Mouse (Mus musculus): ENCODE results near the gene Rad51b. TPM values are rescaled to one million over a fixed set of nuclear protein-coding genes. Genes with fewer than 3 reads are reported as not detected.
A peak's percentile ranks its signal among the peaks of the same experiment; 100 is the strongest.

Rad51b gene
- polyA plus RNA-seq, 1 experiment from 2014 or later: 10.0 TPM

DNA sequence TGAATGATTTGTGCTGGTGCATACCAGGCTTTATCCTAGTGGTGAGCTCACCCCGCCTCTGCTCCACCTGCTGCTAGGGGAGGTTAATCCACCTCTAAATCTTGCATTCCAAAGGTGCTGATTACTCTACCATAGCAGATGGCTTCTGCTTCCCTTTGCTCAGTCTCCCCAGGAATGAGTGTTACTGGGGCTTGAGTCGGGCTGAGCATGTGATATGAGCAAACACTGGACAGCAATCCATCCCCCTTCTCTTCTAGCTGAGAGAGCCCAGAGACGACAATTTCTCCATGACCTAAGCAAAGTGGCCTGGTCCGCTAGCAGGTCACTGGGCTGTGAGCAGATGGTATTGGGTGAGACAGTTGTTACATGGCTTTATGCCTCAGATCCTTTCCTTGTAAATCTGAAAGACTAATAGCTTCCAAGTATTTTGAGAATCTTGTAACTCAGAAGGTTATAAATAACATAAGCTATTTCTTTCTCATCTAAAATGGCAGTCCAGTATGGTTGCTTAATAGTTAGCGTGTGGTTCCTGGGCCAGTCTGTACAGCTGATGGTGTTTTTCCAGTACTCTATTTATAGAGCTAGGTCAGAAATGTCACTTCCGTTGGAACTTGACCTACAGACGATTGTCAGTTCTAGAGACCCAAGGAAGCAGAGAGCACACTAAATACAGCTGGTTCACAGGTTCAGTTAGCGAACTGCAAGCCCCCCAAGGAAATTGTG is 462.3 kb downstream of the Rad51b start:
- Histone ChIP-seq H3K27ac (ENCODE audit: low read depth) (no peak overlapping the region), H3K9ac (ENCODE audit: low read length) (no peak overlapping the region), H3K4me3 (ENCODE audit: low read depth, low read length) (no peak overlapping the region), H3K36me3 (ENCODE audit: control insufficient read depth, insufficient read depth, low read length) (no peaks in the 10 kb centered on the region), H3K4me2 (ENCODE audit: low read length) (no peak overlapping the region), H3K27me3 (replicated peaks; ENCODE audit: control insufficient read depth, insufficient read depth, low read length) (no peaks in the 10 kb centered on the region), H3K4me1 (replicated peaks; ENCODE audit: control insufficient read depth, insufficient read depth, low read length) (peaks cover 57% of the 10 kb centered on the region), H3K9me3 (ENCODE audit: control insufficient read depth, low read length) (no peaks in the 10 kb centered on the region)
- 63% methylated on average over 8 of the region's 8 CpGs for WGBS
- DNase-seq (ENCODE audit: low spot score) (no peak), ATAC-seq (replicated peaks; ENCODE audit: low FRiP score, low TSS enrichment, low read depth) (no peak)

DNA sequence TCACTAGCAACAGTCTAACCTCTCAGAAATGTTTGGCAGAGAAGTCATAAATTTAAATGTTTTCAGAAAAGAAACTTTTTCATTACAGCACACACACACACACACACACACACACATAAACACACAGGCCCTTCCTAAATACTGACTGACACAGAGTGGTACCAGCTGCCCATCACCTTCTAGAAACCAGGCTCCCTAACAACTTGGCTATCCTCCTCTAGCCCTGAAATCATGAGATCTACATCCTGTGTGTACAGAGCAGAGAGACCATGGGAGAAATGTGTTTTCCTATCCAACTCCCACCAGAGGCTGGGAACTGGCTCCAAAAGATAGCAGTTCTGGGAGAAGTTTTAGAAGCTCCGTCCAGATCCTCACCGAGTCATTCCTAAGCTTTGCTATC is 464.1 kb downstream of the Rad51b start:
- DNase-seq (ENCODE audit: low spot score) (no peak), ATAC-seq (replicated peaks; ENCODE audit: low FRiP score, low TSS enrichment, low read depth) (no peak)
- no peak overlapping the region for H3K9ac ChIP-seq (ENCODE audit: low read length)
- no peaks in the 10 kb centered on the region for H3K9me3 ChIP-seq (ENCODE audit: control insufficient read depth, low read length)
- peaks cover 57% of the 10 kb centered on the region for H3K4me1 ChIP-seq (replicated peaks; ENCODE audit: control insufficient read depth, insufficient read depth, low read length)
- H3K4me3 ChIP-seq (ENCODE audit: low read depth, low read length): no peak overlapping the region
- H3K36me3 ChIP-seq (ENCODE audit: control insufficient read depth, insufficient read depth, low read length): no peaks in the 10 kb centered on the region
- 72% methylated on average over 2 of the region's 2 CpGs for WGBS
- H3K27me3 ChIP-seq (replicated peaks; ENCODE audit: control insufficient read depth, insufficient read depth, low read length): no peaks in the 10 kb centered on the region
- no peak overlapping the region for H3K4me2 ChIP-seq (ENCODE audit: low read length)
- peak overlapping the region; percentile 38; the same call in 1 of the 2 replicates for H3K27ac ChIP-seq (ENCODE audit: low read depth)

- Histone ChIP-seq H3K4me3 (ENCODE audit: low read depth, low read length) (no peak overlapping the region), H3K27me3 (replicated peaks; ENCODE audit: control insufficient read depth, insufficient read depth, low read length) (no peaks in the 10 kb centered on the region), H3K4me1 (replicated peaks; ENCODE audit: control insufficient read depth, insufficient read depth, low read length) (peaks cover 58% of the 10 kb centered on the region), H3K27ac (ENCODE audit: low read depth) (peak overlapping the region; percentile 59), H3K9ac (ENCODE audit: low read length) (no peak overlapping the region), H3K36me3 (ENCODE audit: control insufficient read depth, insufficient read depth, low read length) (no peaks in the 10 kb centered on the region), H3K4me2 (ENCODE audit: low read length) (no peak overlapping the region), H3K9me3 (ENCODE audit: control insufficient read depth, low read length) (no peaks in the 10 kb centered on the region)
- 50% methylated on average over 2 of the region's 2 CpGs for WGBS
- ATAC-seq (replicated peaks; ENCODE audit: low FRiP score, low TSS enrichment, low read depth): no peak
- DNase-seq (ENCODE audit: low spot score): no peak
These were observed 465.0 kb downstream of the Rad51b start for GRCm38 (mm10) chr12:79762087-79762486.

DNA sequence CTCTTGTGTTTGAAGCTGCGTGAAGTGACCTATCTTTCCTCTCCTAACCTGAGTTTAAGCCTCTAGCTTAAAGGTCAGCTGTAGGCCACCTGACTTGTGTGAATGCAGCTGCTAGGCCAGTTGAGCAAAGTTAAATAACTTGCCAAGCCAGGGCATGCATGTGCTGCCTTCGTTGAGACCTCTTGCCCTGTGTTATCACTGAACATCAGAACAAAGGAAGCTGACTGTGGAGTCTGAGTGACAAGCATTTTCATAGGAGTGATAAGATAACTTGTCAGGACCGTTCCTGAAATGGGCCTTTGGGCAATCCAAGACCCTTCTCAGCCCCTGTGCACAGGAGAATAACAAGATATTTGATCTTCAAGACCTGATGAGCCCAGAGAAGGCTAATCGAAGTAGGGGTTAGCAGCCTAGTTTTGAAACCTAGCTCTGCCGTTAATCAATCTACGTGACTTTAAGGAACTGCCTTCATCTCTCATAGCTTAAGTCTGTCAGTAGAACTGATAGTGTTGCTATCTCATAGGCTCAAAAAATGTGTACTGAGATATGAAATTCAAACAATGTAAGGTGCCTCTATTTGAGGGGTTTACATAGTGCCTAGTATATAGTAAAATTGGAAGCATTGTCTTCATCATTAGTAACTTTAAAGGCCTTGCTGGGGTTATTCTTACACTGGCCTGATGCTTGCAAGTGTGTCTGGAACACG is 465.6 kb downstream of the Rad51b start:
- peak overlapping the region; percentile 59 for H3K27ac ChIP-seq (ENCODE audit: low read depth)
- no peaks in the 10 kb centered on the region for H3K9me3 ChIP-seq (ENCODE audit: control insufficient read depth, low read length)
- no peaks in the 10 kb centered on the region for H3K27me3 ChIP-seq (replicated peaks; ENCODE audit: control insufficient read depth, insufficient read depth, low read length)
- DNase-seq (ENCODE audit: low spot score) (no peak), ATAC-seq (replicated peaks; ENCODE audit: low FRiP score, low TSS enrichment, low read depth) (no peak)
- H3K9ac ChIP-seq (ENCODE audit: low read length): no peak overlapping the region
- peaks cover 51% of the 10 kb centered on the region for H3K4me1 ChIP-seq (replicated peaks; ENCODE audit: control insufficient read depth, insufficient read depth, low read length)
- no peak overlapping the region for H3K4me3 ChIP-seq (ENCODE audit: low read depth, low read length)
- 42% methylated on average over 7 of the region's 7 CpGs for WGBS
- no peaks in the 10 kb centered on the region for H3K36me3 ChIP-seq (ENCODE audit: control insufficient read depth, insufficient read depth, low read length)
- no peak overlapping the region for H3K4me2 ChIP-seq (ENCODE audit: low read length)

DNA sequence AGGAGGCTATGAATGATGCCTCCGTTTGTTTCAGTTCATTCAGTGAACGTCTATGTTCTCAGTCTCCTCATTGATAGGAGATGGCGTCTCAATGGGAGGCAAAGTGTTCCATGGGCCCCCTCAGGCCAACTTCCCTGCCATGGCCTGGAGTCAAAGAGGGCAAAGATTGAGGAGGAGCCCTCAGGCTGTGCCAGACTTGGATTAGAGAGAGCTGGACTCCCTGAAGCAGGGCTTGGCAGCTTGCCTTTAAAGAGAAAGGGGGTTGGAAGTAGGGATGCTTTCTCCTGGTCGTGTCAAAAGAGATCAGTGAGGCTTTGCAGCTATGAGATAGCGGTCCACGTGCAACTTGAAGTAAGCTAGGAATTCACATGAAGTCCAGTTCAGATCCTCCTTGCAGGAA is 469.0 kb downstream of the Rad51b start:
- H3K4me1 ChIP-seq (replicated peaks; ENCODE audit: control insufficient read depth, insufficient read depth, low read length): peaks cover 31% of the 10 kb centered on the region
- H3K4me3 ChIP-seq (ENCODE audit: low read depth, low read length): no peak overlapping the region
- no peak overlapping the region for H3K4me2 ChIP-seq (ENCODE audit: low read length)
- H3K9me3 ChIP-seq (ENCODE audit: control insufficient read depth, low read length): no peaks in the 10 kb centered on the region
- ATAC-seq (replicated peaks; ENCODE audit: low FRiP score, low TSS enrichment, low read depth) (no peak), DNase-seq (ENCODE audit: low spot score) (no peak)
- H3K27me3 ChIP-seq (replicated peaks; ENCODE audit: control insufficient read depth, insufficient read depth, low read length): no peaks in the 10 kb centered on the region
- H3K27ac ChIP-seq (ENCODE audit: low read depth): 0 out of 2 replicates have a peak overlapping the region, but pooled peaks have one; percentile 11
- WGBS: 75% methylated on average over 6 of the region's 6 CpGs
- H3K36me3 ChIP-seq (ENCODE audit: control insufficient read depth, insufficient read depth, low read length): no peaks in the 10 kb centered on the region
- no peak overlapping the region for H3K9ac ChIP-seq (ENCODE audit: low read length)

DNA sequence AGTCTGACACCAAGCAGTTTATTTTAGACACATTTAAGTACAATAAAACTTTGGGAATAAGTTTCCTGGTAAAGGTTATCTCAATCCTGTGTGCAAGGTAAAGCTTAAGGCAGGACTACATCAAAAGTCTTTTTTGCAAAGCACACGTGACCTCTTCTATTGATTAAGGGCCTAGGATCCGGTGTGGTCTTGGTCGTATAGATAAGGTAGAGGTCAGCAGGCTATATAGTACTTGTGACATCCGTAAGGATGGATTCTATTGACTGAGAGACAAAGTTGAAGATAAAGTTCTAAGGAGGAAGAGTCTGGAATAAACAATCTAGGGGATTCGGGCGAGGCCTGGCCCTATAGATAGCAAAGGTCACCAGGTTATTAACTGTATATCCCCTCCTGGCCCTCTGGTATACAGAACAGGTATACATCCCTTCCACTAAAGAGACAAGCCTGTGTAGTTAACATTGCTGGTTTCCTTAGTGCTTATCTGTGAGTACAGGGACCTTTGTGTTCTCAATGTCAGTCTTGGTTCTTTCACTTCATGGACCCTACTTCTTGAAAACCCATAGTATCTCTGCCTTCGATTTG is 471.8 kb downstream of the Rad51b start:
- Histone ChIP-seq H3K27ac (ENCODE audit: low read depth) (peak overlapping the region; percentile 51), H3K4me2 (ENCODE audit: low read length) (no peak overlapping the region), H3K9me3 (ENCODE audit: control insufficient read depth, low read length) (0 out of 2 replicates have a peak, but pooled peaks cover 2% of the 10 kb centered on the region), H3K27me3 (replicated peaks; ENCODE audit: control insufficient read depth, insufficient read depth, low read length) (no peaks in the 10 kb centered on the region), H3K9ac (ENCODE audit: low read length) (no peak overlapping the region), H3K4me3 (ENCODE audit: low read depth, low read length) (no peak overlapping the region), H3K36me3 (ENCODE audit: control insufficient read depth, insufficient read depth, low read length) (no peaks in the 10 kb centered on the region), H3K4me1 (replicated peaks; ENCODE audit: control insufficient read depth, insufficient read depth, low read length) (peaks cover 12% of the 10 kb centered on the region)
- ATAC-seq (replicated peaks; ENCODE audit: low FRiP score, low TSS enrichment, low read depth): peak; percentile 56; the same call in 1 of the 2 replicates
- no peak for DNase-seq (ENCODE audit: low spot score)
- WGBS: 47% methylated on average over 7 of the region's 7 CpGs

- H3K9me3 ChIP-seq (ENCODE audit: control insufficient read depth, low read length): 0 out of 2 replicates have a peak, but pooled peaks cover 2% of the 10 kb centered on the region
- no peaks in the 10 kb centered on the region for H3K27me3 ChIP-seq (replicated peaks; ENCODE audit: control insufficient read depth, insufficient read depth, low read length)
- no peak overlapping the region for H3K27ac ChIP-seq (ENCODE audit: low read depth)
- DNase-seq (ENCODE audit: low spot score) (no peak), ATAC-seq (replicated peaks; ENCODE audit: low FRiP score, low TSS enrichment, low read depth) (no peak)
- H3K36me3 ChIP-seq (ENCODE audit: control insufficient read depth, insufficient read depth, low read length): no peaks in the 10 kb centered on the region
- H3K4me2 ChIP-seq (ENCODE audit: low read length): no peak overlapping the region
- 89% methylated on average over 9 of the region's 9 CpGs for WGBS
- no peak overlapping the region for H3K4me3 ChIP-seq (ENCODE audit: low read depth, low read length)
- no peak overlapping the region for H3K9ac ChIP-seq (ENCODE audit: low read length)
- peaks cover 15% of the 10 kb centered on the region for H3K4me1 ChIP-seq (replicated peaks; ENCODE audit: control insufficient read depth, insufficient read depth, low read length)
These were observed 472.7 kb downstream of the Rad51b start for GRCm38 (mm10) chr12:79769763-79770162.

- ATAC-seq (replicated peaks; ENCODE audit: low FRiP score, low TSS enrichment, low read depth): no peak
- H3K9ac ChIP-seq (ENCODE audit: low read length): no peak overlapping the region
- H3K36me3 ChIP-seq (ENCODE audit: control insufficient read depth, insufficient read depth, low read length): no peaks in the 10 kb centered on the region
- no peak for DNase-seq (ENCODE audit: low spot score)
- no peak overlapping the region for H3K4me3 ChIP-seq (ENCODE audit: low read depth, low read length)
- H3K27ac ChIP-seq (ENCODE audit: low read depth): no peak overlapping the region
- no peak overlapping the region for H3K4me2 ChIP-seq (ENCODE audit: low read length)
- peaks cover 17% of the 10 kb centered on the region for H3K4me1 ChIP-seq (replicated peaks; ENCODE audit: control insufficient read depth, insufficient read depth, low read length)
- WGBS: 98% methylated on average over 4 of the region's 4 CpGs
- no peaks in the 10 kb centered on the region for H3K27me3 ChIP-seq (replicated peaks; ENCODE audit: control insufficient read depth, insufficient read depth, low read length)
- 0 out of 2 replicates have a peak, but pooled peaks cover 2% of the 10 kb centered on the region for H3K9me3 ChIP-seq (ENCODE audit: control insufficient read depth, low read length)
These were observed 474.1 kb downstream of the Rad51b start for GRCm38 (mm10) chr12:79771194-79771593.
